ENCODE assay signal across 16 mouse cellular contexts in the genomic region with DNA sequence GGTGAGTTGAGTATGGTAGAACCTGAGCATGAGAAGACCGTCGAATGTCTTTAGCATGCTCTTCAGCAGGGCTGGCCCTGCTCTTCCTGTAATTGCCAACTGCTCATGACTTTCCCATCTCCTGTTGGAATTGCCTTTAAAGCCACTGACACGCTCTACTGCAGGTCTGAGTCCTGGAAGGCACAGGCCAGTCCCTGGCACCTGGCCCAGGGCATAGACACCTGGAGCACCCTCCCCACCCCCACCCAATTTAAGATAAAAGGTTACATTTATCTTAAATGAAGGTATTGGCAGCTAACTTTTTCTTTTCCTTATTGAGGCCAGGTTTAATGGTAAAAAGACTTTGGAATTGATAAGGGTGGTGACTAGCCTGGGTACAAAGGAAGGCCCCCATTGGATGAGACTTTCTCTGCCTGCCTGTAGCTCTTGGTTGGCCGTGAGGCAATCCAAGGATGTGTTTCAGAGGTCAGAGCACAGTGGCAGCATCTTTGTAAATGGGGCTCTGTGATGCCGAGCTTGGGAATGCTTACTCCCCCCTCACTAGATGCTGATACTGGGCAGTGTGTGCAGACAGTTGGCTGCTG.
"Had no signal": no experiment of that assay in that cellular context is flagged by ENCODE, and none has a peak within 500 bp of the region (broad histone marks: within the 10 kb centered on the region; RNA-seq: fewer than 3 reads in every experiment).

No protein-coding gene starts in this region.

- H3K27me3 ChIP-seq: liver, embryonic 15.5 days; lung, embryonic 15.5 days; midbrain, embryonic 12.5 days; neural tube, embryonic 12.5 days had no signal

- DNase-seq: liver, postnatal 0 days; lung, adult 2 months; lung, postnatal 10 days; lung, postnatal 4 days; midbrain, embryonic 14.5 days; right cerebral cortex, postnatal 25 days; right cerebral cortex, postnatal 4 days; spleen, adult 18-20 months; thymus, adult 18-20 months; thymus, postnatal 14 days; thymus, postnatal 36 days had no signal

- ATAC-seq: liver, postnatal 0 days had no signal

- H3K4me1 ChIP-seq: liver, embryonic 15.5 days; lung, embryonic 15.5 days; midbrain, embryonic 10.5 days; midbrain, embryonic 12.5 days; neural tube, embryonic 12.5 days had no signal

- H3K9me3 ChIP-seq: liver, embryonic 15.5 days; lung, embryonic 15.5 days; midbrain, embryonic 10.5 days; midbrain, embryonic 12.5 days; neural tube, embryonic 12.5 days had no signal

- H3K4me2 ChIP-seq: liver, embryonic 15.5 days; lung, embryonic 15.5 days; midbrain, embryonic 12.5 days; neural tube, embryonic 12.5 days had no signal

- H3K27ac ChIP-seq: liver, embryonic 15.5 days; lung, embryonic 15.5 days; midbrain, embryonic 10.5 days; midbrain, embryonic 12.5 days; neural tube, embryonic 12.5 days had no signal

- H3K9ac ChIP-seq: liver, embryonic 15.5 days; liver, postnatal 0 days; lung, embryonic 15.5 days; midbrain, embryonic 12.5 days; neural tube, embryonic 12.5 days had no signal

- H3K4me3 ChIP-seq: liver, embryonic 15.5 days; lung, embryonic 15.5 days; midbrain, embryonic 10.5 days; midbrain, embryonic 12.5 days; neural tube, embryonic 12.5 days had no signal
